Mouse (Mus musculus): Measurements from ENCODE around the gene Jazf1. TPM values are rescaled to one million over a fixed set of nuclear protein-coding genes. Genes with fewer than 3 reads are reported as not detected.

The Jazf1 gene
- total RNA-seq, 1 experiment = 1.2 TPM

DNA sequence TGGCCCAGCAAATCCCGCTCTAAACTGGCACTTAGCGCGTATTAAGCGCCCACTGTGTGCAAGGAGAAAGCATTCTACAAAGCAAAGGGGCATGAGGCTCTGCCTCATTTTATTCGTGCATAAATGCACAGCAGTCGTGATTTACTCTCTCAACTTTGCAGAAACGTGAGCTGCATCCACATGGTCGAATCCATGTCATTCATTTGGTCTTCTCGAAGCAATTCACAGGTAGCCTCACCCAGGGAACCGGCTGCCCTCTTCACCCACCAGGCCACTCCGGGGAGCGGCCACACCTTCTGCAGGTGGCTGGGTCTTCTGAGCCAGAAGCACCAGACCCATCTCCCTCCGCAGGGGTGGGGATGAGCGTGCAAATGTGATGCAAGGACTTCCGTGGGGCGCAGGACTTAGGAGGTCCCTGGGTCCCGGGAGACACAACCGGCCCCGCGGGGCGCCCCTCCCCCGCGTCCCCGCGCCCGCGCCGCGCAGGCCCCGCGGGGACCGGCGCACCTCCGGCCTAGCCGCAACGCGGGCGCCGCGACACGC, 914 bp downstream of the Jazf1 start:
- peak; percentile 7 for DNase-seq (ENCODE audit: low read depth, low spot score)
- H3K9me3 ChIP-seq (ENCODE audit: control insufficient read depth, insufficient read depth, low read depth, low read length) = no peaks in the 10 kb centered on the region
- TF ChIP-seq ZC3H11A (IDR thresholded peaks at IDR 0.05; ENCODE audit: borderline replicate concordance, low read depth, low read length) = no peak
- TF ChIP-seq HCFC1 (IDR thresholded peaks at IDR 0.05; ENCODE audit: borderline replicate concordance, insufficient read depth, low read length) = no peak
- no peak for TF ChIP-seq ZNF384 (IDR thresholded peaks at IDR 0.05; ENCODE audit: low read depth, low read length)
- no peak for TF ChIP-seq MAFK (IDR thresholded peaks at IDR 0.05; ENCODE audit: insufficient read depth, low read depth, low read length)
- no peak for TF ChIP-seq CHD2 (IDR thresholded peaks at IDR 0.05; ENCODE audit: low read depth, low read length)
- H3K9ac ChIP-seq (ENCODE audit: insufficient read depth, low read depth, low read length, poor library complexity, severe bottlenecking) = peak overlapping the region; percentile 8; the same call in 1 of the 2 replicates
- in situ Hi-C loops (cut with MboI; ENCODE audit: low sequenced_read_pairs in 2 of 2, unreplicated experiment in 2 of 2) = no loop called here
- no peak overlapping the region for H3K27ac ChIP-seq (ENCODE audit: insufficient read depth, low read depth, low read length, poor library complexity, severe bottlenecking)
- peak overlapping the region; percentile 80 to 93 for H3K4me3 ChIP-seq (ENCODE audit: insufficient read depth in 1 of 2, low read depth in 1 of 2, low read length in 2 of 2, poor library complexity in 1 of 2, severe bottlenecking in 1 of 2)
- no peaks in the 10 kb centered on the region for H3K36me3 ChIP-seq (ENCODE audit: control insufficient read depth, insufficient read depth, low read length, poor library complexity, severe bottlenecking)
- peaks cover 0 to 3% of the 10 kb centered on the region in 2 experiments; a peak in 1 of 4 replicates for H3K4me1 ChIP-seq (ENCODE audit: control insufficient read depth in 2 of 2, insufficient read depth in 2 of 2, low read length in 2 of 2, poor library complexity in 1 of 2)

DNA sequence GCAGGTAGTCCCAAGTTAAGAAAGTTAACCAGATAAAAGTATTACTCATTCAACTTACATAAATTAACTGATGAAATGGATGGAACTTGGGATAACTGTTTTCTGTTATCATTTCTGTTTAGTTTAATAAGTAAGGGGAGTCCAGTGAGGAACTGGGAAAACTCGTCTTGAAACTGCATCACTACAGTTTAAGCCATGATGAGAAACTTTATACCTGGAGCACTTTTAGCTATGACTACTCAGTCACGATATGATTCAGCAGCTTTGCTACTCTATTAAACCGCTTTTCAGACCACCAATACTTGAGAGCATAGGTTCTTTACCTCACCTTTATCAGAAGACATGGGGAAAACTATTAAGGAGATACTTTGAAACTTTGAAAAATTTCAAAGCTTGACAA, 1.5 kb downstream of the Jazf1 start:
- no peak for DNase-seq (ENCODE audit: low read depth, low spot score)
- no peak overlapping the region for H3K4me3 ChIP-seq (ENCODE audit: insufficient read depth in 1 of 2, low read depth in 1 of 2, low read length in 2 of 2, poor library complexity in 1 of 2, severe bottlenecking in 1 of 2)

DNA sequence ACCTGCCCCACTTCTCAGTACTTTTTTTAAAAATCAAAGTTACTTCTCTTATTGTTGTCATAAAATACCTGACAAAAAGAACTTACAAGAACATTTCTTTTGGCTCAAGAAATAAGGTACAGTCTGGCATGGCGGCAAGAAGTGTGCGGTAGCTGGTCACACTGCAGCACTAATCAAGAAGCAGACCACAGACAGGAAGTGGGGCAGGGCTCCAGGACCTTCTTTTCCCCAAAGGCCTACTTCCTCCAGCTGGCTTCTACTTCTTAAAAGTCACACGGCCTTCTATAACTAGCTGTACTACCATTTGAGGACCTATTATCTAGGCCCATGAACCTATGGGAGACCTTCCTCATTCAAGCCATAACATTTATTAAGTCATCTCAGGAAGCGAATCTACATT, 4.4 kb downstream of the Jazf1 start:
- in situ Hi-C loops (cut with MboI; ENCODE audit: low sequenced_read_pairs in 2 of 2, unreplicated experiment in 2 of 2) = no loop called here

More for the DNA sequence above, 1.5 kb downstream of the Jazf1 start:
- Histone ChIP-seq H3K9me3 (ENCODE audit: control insufficient read depth, insufficient read depth, low read depth, low read length) (no peaks in the 10 kb centered on the region), H3K9ac (ENCODE audit: insufficient read depth, low read depth, low read length, poor library complexity, severe bottlenecking) (no peak overlapping the region), H3K36me3 (ENCODE audit: control insufficient read depth, insufficient read depth, low read length, poor library complexity, severe bottlenecking) (no peaks in the 10 kb centered on the region), H3K4me1 (ENCODE audit: control insufficient read depth in 2 of 2, insufficient read depth in 2 of 2, low read length in 2 of 2, poor library complexity in 1 of 2) (peaks cover 0 to 3% of the 10 kb centered on the region in 2 experiments; a peak in 1 of 4 replicates), H3K27ac (ENCODE audit: insufficient read depth, low read depth, low read length, poor library complexity, severe bottlenecking) (no peak overlapping the region)
- TF ChIP-seq HCFC1 (IDR thresholded peaks at IDR 0.05; ENCODE audit: borderline replicate concordance, insufficient read depth, low read length) (no peak), ZNF384 (IDR thresholded peaks at IDR 0.05; ENCODE audit: low read depth, low read length) (no peak), ZC3H11A (IDR thresholded peaks at IDR 0.05; ENCODE audit: borderline replicate concordance, low read depth, low read length) (no peak), CHD2 (IDR thresholded peaks at IDR 0.05; ENCODE audit: low read depth, low read length) (no peak), MAFK (IDR thresholded peaks at IDR 0.05; ENCODE audit: insufficient read depth, low read depth, low read length) (no peak)
- in situ Hi-C loops (cut with MboI; ENCODE audit: low sequenced_read_pairs in 2 of 2, unreplicated experiment in 2 of 2) = no loop called here

DNA sequence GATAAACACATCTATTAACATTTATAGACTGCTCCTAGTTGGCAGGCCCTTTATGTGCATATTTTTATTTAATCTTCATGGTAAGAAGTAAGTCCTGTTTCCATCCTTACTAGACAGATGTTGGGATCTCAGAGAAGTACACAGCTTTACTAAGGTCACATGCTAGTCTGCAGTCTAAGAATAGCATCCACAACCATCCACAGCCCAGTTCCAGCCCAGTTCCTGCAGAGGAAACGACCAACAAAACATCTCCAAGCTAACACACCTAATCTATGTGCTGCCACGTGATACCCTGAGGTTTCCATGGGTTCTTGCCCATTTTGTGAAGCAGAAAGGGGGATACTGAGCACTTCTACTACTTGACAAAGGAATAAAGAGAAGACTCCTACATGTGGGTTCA, 13.5 kb downstream of the Jazf1 start:
- Histone ChIP-seq H3K9me3 (ENCODE audit: control insufficient read depth, insufficient read depth, low read depth, low read length) (no peaks in the 10 kb centered on the region), H3K4me1 (ENCODE audit: control insufficient read depth in 2 of 2, insufficient read depth in 2 of 2, low read length in 2 of 2, poor library complexity in 1 of 2) (no peaks in the 10 kb centered on the region), H3K36me3 (ENCODE audit: control insufficient read depth, insufficient read depth, low read length, poor library complexity, severe bottlenecking) (no peaks in the 10 kb centered on the region), H3K4me3 (ENCODE audit: insufficient read depth in 1 of 2, low read depth in 1 of 2, low read length in 2 of 2, poor library complexity in 1 of 2, severe bottlenecking in 1 of 2) (no peak overlapping the region), H3K9ac (ENCODE audit: insufficient read depth, low read depth, low read length, poor library complexity, severe bottlenecking) (no peak overlapping the region), H3K27ac (ENCODE audit: insufficient read depth, low read depth, low read length, poor library complexity, severe bottlenecking) (no peak overlapping the region)
- in situ Hi-C loops (cut with MboI; ENCODE audit: low sequenced_read_pairs in 2 of 2, unreplicated experiment in 2 of 2) = no loop called here
- no peak for DNase-seq (ENCODE audit: low read depth, low spot score)
- TF ChIP-seq ZC3H11A (IDR thresholded peaks at IDR 0.05; ENCODE audit: borderline replicate concordance, low read depth, low read length) (no peak), MAFK (IDR thresholded peaks at IDR 0.05; ENCODE audit: insufficient read depth, low read depth, low read length) (no peak), HCFC1 (IDR thresholded peaks at IDR 0.05; ENCODE audit: borderline replicate concordance, insufficient read depth, low read length) (no peak), ZNF384 (IDR thresholded peaks at IDR 0.05; ENCODE audit: low read depth, low read length) (no peak), CHD2 (IDR thresholded peaks at IDR 0.05; ENCODE audit: low read depth, low read length) (no peak)

More for the DNA sequence above, 4.4 kb downstream of the Jazf1 start:
- Histone ChIP-seq H3K4me3 (ENCODE audit: insufficient read depth in 1 of 2, low read depth in 1 of 2, low read length in 2 of 2, poor library complexity in 1 of 2, severe bottlenecking in 1 of 2) (no peak overlapping the region), H3K9me3 (ENCODE audit: control insufficient read depth, insufficient read depth, low read depth, low read length) (no peaks in the 10 kb centered on the region), H3K4me1 (ENCODE audit: control insufficient read depth in 2 of 2, insufficient read depth in 2 of 2, low read length in 2 of 2, poor library complexity in 1 of 2) (peaks cover 0 to 3% of the 10 kb centered on the region in 2 experiments; a peak in 1 of 4 replicates), H3K36me3 (ENCODE audit: control insufficient read depth, insufficient read depth, low read length, poor library complexity, severe bottlenecking) (no peaks in the 10 kb centered on the region), H3K9ac (ENCODE audit: insufficient read depth, low read depth, low read length, poor library complexity, severe bottlenecking) (no peak overlapping the region), H3K27ac (ENCODE audit: insufficient read depth, low read depth, low read length, poor library complexity, severe bottlenecking) (no peak overlapping the region)
- TF ChIP-seq HCFC1 (IDR thresholded peaks at IDR 0.05; ENCODE audit: borderline replicate concordance, insufficient read depth, low read length) (no peak), MAFK (IDR thresholded peaks at IDR 0.05; ENCODE audit: insufficient read depth, low read depth, low read length) (no peak), ZC3H11A (IDR thresholded peaks at IDR 0.05; ENCODE audit: borderline replicate concordance, low read depth, low read length) (no peak), CHD2 (IDR thresholded peaks at IDR 0.05; ENCODE audit: low read depth, low read length) (no peak), ZNF384 (IDR thresholded peaks at IDR 0.05; ENCODE audit: low read depth, low read length) (no peak)
- no peak for DNase-seq (ENCODE audit: low read depth, low spot score)
